Mouse (Mus musculus) embryonic facial prominence, embryonic 10.5 days (tissue): Measurements from ENCODE around the gene Olfr815. TPM values are rescaled to one million over a fixed set of nuclear protein-coding genes. Genes with fewer than 3 reads are reported as not detected.
"Not testable (repeated sequence)": the region's sequence is repeated elsewhere in the genome, so short reads cannot be mapped to it uniquely, and the experiment has no call there.

Experiments used
- DNase-seq: peaks from one replicate; pipeline ENCODE4 v3.0.0-alpha.2; 2017; ENCODE audit warnings: low spot score
- H3K27ac ChIP-seq: fragments of 300-500 bp; sonication (generic); replicated peaks from 2 replicates; pipeline ENCODE4 v1.5.1; 2016; ENCODE audit warnings: mild to moderate bottlenecking
- H3K27me3 ChIP-seq: fragments of 300-500 bp; sonication (generic); replicated peaks from 2 replicates; pipeline ENCODE4 v1.6.1; 2016; ENCODE audit warnings: low read depth, mild to moderate bottlenecking; ENCODE audit not compliant: poor library complexity, severe bottlenecking
- H3K36me3 ChIP-seq: fragments of 300-500 bp; sonication (generic); replicated peaks from 2 replicates; pipeline ENCODE4 v1.6.1; 2016; ENCODE audit warnings: mild to moderate bottlenecking, moderate library complexity
- H3K4me1 ChIP-seq: fragments of 300-500 bp; sonication (generic); 2 replicates; pipeline ENCODE4 v1.6.1; 2016
- H3K4me3 ChIP-seq: fragments of 300-500 bp; sonication (generic); 2 replicates; pipeline ENCODE4 v1.5.1; 2016; ENCODE audit warnings: mild to moderate bottlenecking, moderate library complexity
- H3K9me3 ChIP-seq: fragments of 300-500 bp; sonication (generic); 2 replicates; pipeline ENCODE4 v1.6.1; 2016; ENCODE audit warnings: mild to moderate bottlenecking
- WGBS: fragments of 180-500 bp; shearing (Covaris S2); methylation state at CpG from one replicate; pipeline ENCODE4 v1.1.7; 2016; 5-methylcytosine and 5-hydroxymethylcytosine counted together
- polyA plus RNA-seq: library from polyadenylated mRNA; unstranded; fragments of >200 nt; fragmentation: Nextera tagmentation; extraction: Ambion mirVana; gene quantifications from 2 replicates; pipeline ENCODE4 v1.2.1, GENCODE M21; 2016

Olfr815 gene
- not detected in 2 replicates for polyA plus RNA-seq

- H3K36me3 ChIP-seq, H3K27me3 ChIP-seq, H3K4me1 ChIP-seq, H3K27ac ChIP-seq, H3K4me3 ChIP-seq, H3K9me3 ChIP-seq, DNase-seq: not testable (repeated sequence)
- 65% methylated on average over 1 of the region's 1 CpGs for WGBS
These were observed at the start of gene Olfr815 for GRCm38 (mm10) chr10:129905767-129906166. Olfr815 (minus strand) TSS chr10:129905867.

GRCm38 (mm10) chr10:129949000-129949399, 43.3 kb upstream of the Olfr815 start, which contains the start of gene Olfr818:
Olfr818 (minus strand) TSS chr10:129949100.
- H3K4me3 ChIP-seq = no peak within 1 kb of the TSS
- 92% methylated on average over 2 of the region's 2 CpGs for WGBS
- DNase-seq = no peak
- no peaks in the 10 kb centered on the region for H3K27me3 ChIP-seq
- H3K4me1 ChIP-seq = no peaks in the 10 kb centered on the region
- H3K9me3 ChIP-seq = no peaks in the 10 kb centered on the region
- H3K27ac ChIP-seq = no peak within 1 kb of the TSS
- H3K36me3 ChIP-seq = no peaks in the 10 kb centered on the region

- H3K4me1 ChIP-seq = no peaks in the 10 kb centered on the region
- H3K4me3 ChIP-seq = no peak within 1 kb of the TSS
- no peaks in the 10 kb centered on the region for H3K9me3 ChIP-seq
- H3K27me3 ChIP-seq = no peaks in the 10 kb centered on the region
- 74% methylated on average over 1 of the region's 1 CpGs for WGBS
- no peak for DNase-seq
- no peaks in the 10 kb centered on the region for H3K36me3 ChIP-seq
- H3K27ac ChIP-seq = no peak within 1 kb of the TSS
These were observed 9.8 kb upstream of the Olfr815 start, which contains the start of gene Olfr816 for GRCm38 (mm10) chr10:129915497-129915896. Olfr816 (minus strand) TSS chr10:129915597.

GRCm38 (mm10) chr10:129885934-129886333, 19.7 kb downstream of the Olfr815 start:
- H3K36me3 ChIP-seq = no peaks in the 10 kb centered on the region
- H3K27ac ChIP-seq = no peak overlapping the region
- no peaks in the 10 kb centered on the region for H3K4me1 ChIP-seq
- no peaks in the 10 kb centered on the region for H3K9me3 ChIP-seq
- DNase-seq = no peak
- H3K27me3 ChIP-seq = no peaks in the 10 kb centered on the region
- 88% methylated on average over 7 of the region's 7 CpGs for whole genome bisulfite sequencing
- no peak overlapping the region for H3K4me3 ChIP-seq

- 89% methylated on average over 6 of the region's 6 CpGs for WGBS
- DNase-seq, H3K36me3 ChIP-seq, H3K27ac ChIP-seq, H3K27me3 ChIP-seq, H3K4me1 ChIP-seq, H3K9me3 ChIP-seq, H3K4me3 ChIP-seq: not testable (repeated sequence)
These were observed 20.2 kb downstream of the Olfr815 start for GRCm38 (mm10) chr10:129885496-129885895.

GRCm38 (mm10) chr10:129879751-129880150, 25.9 kb downstream of the Olfr815 start, which contains the start of gene Olfr814:
Olfr814 (minus strand) TSS chr10:129879851.
- not testable (repeated sequence) for H3K4me1 ChIP-seq, H3K9me3 ChIP-seq, H3K27ac ChIP-seq, H3K36me3 ChIP-seq, DNase-seq, H3K4me3 ChIP-seq, H3K27me3 ChIP-seq
- WGBS = 71% methylated on average over 1 of the region's 1 CpGs

- no peaks in the 10 kb centered on the region for H3K27me3 ChIP-seq
- DNase-seq = no peak
- no peaks in the 10 kb centered on the region for H3K36me3 ChIP-seq
- H3K4me1 ChIP-seq = no peaks in the 10 kb centered on the region
- H3K27ac ChIP-seq = no peak within 1 kb of the TSS
- no peak within 1 kb of the TSS for H3K4me3 ChIP-seq
- H3K9me3 ChIP-seq = no peaks in the 10 kb centered on the region
These were observed 50.6 kb downstream of the Olfr815 start, which contains the start of gene Olfr813 for GRCm38 (mm10) chr10:129855067-129855466. Olfr813 (plus strand) TSS chr10:129855367.

Other genes starting within 250 kb of the Olfr815 start
- gene Olfr800, start 248.2 kb downstream of the Olfr815 start, polyA plus RNA-seq = not detected in 2 replicates
- gene Olfr801, start 232.0 kb downstream of the Olfr815 start, polyA plus RNA-seq = not detected in 2 replicates
- gene Olfr802, start 217.7 kb downstream of the Olfr815 start, polyA plus RNA-seq = 0.04 TPM in 1 of 2 replicates, not detected in the other
- gene Olfr803, start 211.6 kb downstream of the Olfr815 start, polyA plus RNA-seq = not detected in 2 replicates
- not detected in 2 replicates for gene Olfr804, start 202.7 kb downstream of the Olfr815 start, polyA plus RNA-seq
- gene Olfr805, start 176.5 kb downstream of the Olfr815 start, polyA plus RNA-seq = not detected in 2 replicates
- gene Olfr806, start 163.9 kb downstream of the Olfr815 start, polyA plus RNA-seq = not detected in 2 replicates
- not detected in 2 replicates for gene Olfr807, start 148.1 kb downstream of the Olfr815 start, polyA plus RNA-seq
- not detected in 2 replicates for gene Olfr808, start 140.4 kb downstream of the Olfr815 start, polyA plus RNA-seq
- not detected in 2 replicates for gene Olfr809, start 131.2 kb downstream of the Olfr815 start, polyA plus RNA-seq
- gene Olfr810, start 111.0 kb downstream of the Olfr815 start, polyA plus RNA-seq = not detected in 2 replicates
- not detected in 2 replicates for gene Olfr811, start 101.5 kb downstream of the Olfr815 start, polyA plus RNA-seq
- gene Olfr812, start 59.8 kb downstream of the Olfr815 start, polyA plus RNA-seq = not detected in 2 replicates
- gene Olfr813, start 50.5 kb downstream of the Olfr815 start, polyA plus RNA-seq = not detected in 2 replicates
- not detected in 2 replicates for gene Olfr814, start 26.0 kb downstream of the Olfr815 start, polyA plus RNA-seq
- gene Olfr816, start 9.7 kb upstream of the Olfr815 start, polyA plus RNA-seq = not detected in 2 replicates
- gene Olfr818, start 43.2 kb upstream of the Olfr815 start, polyA plus RNA-seq = not detected in 2 replicates
- not detected in 2 replicates for gene Olfr819, start 61.4 kb upstream of the Olfr815 start, polyA plus RNA-seq
- not detected in 2 replicates for gene Olfr247, start 70.3 kb upstream of the Olfr815 start, polyA plus RNA-seq
- not detected in 2 replicates for gene Gm10310, start 79.2 kb upstream of the Olfr815 start, polyA plus RNA-seq
- gene Olfr820, start 106.8 kb upstream of the Olfr815 start, polyA plus RNA-seq = not detected in 2 replicates
- gene Olfr821, start 124.5 kb upstream of the Olfr815 start, polyA plus RNA-seq = not detected in 2 replicates
- gene Olfr822, start 165.3 kb upstream of the Olfr815 start, polyA plus RNA-seq = not detected in 2 replicates
- not detected in 2 replicates for gene Olfr823, start 209.5 kb upstream of the Olfr815 start, polyA plus RNA-seq
- not detected in 2 replicates for gene Olfr824, start 224.1 kb upstream of the Olfr815 start, polyA plus RNA-seq